Mouse (Mus musculus) ovary, postnatal 36 days (tissue): ENCODE data around the gene Mrpl10.

Experiments
- DNase-seq: peaks from one replicate; pipeline ENCODE4 v3.0.0; 2022; ENCODE audit warnings: low spot score, mixed read lengths

Gene Mrpl10

DNA sequence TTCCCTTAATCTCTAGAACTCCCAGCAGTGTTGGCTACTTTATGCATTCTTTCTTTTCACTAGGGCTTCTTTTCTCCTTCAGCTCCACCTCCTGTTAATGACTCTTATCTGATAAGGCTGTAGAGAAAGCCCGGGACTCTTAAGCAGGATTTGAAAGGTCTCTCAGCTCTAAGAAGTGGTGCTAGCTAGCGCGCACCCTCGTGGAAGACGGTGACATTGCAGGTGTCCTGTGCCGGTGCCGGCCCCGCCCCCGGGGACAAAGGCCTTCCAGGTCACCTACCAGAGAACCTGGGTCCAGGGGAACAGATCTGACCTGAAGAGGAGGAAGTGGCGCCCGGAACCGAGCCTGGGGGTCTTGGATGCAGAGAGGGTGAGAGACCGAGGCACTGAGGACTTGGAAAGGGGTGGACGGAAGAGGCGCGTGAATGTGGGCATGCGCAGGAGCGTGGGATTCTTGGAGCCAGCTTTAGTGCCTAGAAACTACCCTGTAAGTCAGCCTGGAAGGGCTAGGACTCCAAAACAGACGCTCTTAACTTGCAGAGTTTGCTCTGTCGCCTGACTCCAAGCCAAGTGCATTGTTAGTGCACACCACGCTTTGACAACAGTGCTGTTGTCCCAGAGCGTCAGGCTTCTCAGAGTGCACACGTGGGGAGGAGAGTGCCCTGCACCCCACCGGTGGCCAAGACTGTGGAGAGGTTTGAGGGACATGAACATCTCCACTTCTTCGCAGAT lies 11.5 kb upstream of the Mrpl10 start, which contains the start of gene Scrn2:
Gene Scrn2, plus strand, starts transcription at position 253 of the 732 bp plus-strand sequence.
- DNase-seq = peak; percentile 76

DNA sequence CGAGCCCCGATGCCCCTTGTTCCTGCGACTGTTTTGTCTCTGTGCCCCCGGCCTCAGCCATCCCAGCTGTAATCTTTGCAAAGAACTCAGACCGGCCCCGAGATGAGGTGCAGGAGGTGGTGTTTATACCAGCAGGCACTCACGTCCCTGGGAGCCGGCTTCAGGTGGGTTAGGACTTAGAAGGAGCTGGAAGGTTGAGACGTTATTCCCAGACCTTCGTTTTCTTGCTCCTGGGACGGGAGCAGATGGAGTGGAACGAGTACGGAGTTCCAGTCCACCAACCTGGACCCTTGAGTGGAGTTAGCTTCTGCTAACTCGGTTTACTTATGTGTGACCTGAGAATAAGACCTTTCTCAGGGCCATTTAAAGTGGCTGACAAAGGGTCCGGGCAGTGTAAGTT lies 10.9 kb upstream of the Mrpl10 start:
- no peak for DNase-seq

DNA sequence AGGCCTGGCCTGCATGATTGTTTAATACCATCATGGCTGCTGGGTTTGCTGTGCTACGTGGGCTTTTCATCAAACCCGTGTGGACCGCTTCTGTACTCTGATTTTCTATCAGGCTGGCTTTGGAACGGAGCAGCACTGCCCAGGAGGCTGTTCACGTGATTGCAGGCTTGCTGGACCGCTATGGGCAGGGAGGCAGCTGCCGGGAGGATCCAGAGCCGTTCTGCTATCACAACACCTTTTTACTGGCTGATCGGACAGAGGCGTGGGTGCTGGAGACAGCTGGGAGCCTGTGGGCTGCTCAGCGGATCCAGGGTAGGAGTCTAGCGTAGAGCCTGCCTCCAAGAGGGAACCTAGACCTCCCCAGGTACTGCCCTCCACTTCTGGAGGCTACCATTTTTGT lies 9.4 kb upstream of the Mrpl10 start:
- DNase-seq = no peak

DNA sequence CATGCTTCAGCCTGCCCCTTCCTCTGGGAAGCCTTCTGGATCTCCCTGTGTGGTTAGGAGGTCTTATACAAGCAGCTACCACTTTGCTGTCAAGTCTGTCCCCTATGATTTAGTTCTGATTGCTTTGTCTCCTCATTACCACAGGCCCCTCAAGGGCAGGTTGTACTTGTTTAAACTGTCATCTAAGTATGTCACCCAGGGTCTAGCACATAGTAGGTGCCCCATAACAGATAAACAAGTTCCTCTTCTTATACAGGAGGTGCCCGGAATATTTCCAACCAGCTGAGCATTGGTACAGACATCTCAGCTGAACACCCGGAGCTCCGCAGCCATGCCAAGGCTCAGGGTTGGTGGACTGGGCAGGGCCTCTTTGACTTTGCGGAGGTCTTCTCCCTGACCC lies 8.9 kb upstream of the Mrpl10 start:
- no peak for DNase-seq

DNA sequence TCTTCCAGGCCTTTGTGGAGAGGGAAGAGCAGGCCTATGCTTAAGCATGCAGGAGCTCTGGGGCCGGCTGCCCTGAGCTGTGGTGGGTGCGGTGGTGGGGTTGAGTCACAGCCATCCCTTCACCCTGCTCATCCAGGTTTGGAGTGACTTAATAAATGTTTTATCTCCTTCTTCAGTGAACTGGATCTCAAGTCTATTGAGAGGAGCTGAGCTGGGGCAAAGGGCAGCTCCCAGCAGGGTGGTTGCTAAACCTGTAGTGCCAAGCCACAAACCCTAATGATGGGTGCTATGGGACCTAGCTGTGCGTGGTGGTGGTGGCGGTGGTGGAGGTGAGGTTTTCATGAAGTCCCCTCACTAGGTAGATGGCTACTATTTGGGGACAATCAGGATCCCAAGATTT lies 7.6 kb upstream of the Mrpl10 start:
- no peak for DNase-seq

DNA sequence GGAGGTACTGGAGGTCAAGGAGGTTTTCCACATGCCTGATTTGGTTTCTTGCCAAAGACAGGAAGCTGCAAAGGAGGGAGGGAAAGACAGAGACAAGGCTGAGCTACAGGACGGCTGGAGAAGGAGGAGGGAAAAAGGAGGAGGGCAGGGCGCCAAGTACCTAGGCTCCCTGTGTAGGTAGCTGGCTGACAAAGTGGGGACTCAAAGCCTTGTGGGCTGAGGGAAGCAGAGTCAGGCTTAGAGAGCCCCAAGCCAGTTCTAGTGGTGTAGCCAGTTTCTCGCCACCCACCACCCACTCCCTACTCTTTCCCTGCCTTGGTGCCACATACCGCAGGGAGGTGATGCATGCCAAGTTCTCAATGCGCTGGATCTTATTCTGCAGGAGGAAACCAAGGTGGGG lies 5.2 kb upstream of the Mrpl10 start:
- no peak for DNase-seq

DNA sequence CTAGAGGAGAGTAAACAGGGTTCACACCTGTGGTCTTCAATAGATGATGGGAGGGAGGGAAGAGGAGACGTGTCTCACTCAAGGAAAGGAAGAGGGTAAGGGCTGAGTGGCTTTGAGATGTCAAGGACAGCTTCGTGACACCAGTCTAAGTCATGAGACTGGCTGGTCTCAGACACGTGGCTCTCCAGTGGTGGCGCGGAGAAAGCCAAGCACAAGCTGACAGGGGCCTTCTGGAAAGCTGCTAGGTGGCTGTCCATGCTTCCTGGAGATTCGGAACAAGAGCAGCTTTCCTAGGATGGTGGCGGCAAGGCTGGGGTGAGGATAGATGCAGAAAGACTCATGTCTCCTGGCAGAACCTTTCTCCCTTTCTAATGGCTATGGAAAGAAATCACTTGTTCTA lies 2.5 kb upstream of the Mrpl10 start:
- no peak for DNase-seq

DNA sequence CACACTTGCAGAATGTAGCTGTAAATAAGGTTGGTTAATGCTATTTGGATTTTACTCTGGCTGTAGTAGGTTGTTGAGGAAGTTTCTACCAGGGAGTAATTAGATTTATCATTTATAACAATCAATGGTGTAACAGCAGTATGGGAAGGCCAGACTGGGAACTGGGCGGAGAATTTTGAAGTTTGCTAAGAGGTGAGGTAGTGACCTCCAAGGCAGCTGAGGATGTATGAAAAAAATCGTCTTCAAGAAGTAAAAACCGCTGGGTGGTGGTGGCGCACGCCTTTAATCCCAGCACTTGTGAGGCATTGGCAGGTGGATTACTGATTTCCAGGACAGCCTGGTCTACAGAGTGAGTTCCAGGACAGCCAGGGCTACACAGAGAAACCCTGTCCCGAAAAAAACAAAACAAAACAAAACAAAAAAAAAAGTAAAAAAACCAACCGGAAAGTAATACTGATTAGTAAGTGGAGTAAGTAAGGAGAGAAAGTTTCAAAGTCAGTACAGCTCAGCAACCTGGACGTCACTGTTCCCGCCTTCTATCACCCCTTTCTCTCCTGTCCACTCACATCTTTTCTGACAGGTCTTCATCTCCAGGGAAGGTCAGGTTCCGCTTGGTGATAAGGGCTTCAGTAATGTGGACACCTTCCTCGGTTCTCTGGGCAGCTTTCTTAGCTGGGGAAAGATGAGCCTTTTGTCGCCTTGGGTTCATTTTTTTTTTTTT lies 899 bp upstream of the Mrpl10 start:
- no peak for DNase-seq

DNA sequence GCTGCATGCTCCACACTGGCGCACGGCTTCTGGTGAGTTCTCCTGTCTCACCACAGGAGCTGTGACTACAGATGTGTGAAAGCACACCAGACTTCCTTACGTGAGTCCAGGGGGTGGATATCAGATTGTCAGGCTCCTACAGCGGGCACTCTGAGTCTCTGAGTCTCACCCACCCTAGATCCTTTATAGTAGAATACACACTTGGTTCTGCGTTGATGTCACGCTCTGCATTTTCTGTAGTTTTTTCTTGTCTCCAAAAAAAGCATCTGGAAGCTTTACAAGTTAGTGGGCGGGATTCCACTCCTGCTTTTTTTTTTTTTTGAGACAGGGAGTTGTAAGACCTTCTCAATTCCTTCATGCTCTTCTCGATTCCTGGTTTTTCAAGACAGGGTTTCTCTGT lies 3.5 kb downstream of the Mrpl10 start:
- no peak for DNase-seq

DNA sequence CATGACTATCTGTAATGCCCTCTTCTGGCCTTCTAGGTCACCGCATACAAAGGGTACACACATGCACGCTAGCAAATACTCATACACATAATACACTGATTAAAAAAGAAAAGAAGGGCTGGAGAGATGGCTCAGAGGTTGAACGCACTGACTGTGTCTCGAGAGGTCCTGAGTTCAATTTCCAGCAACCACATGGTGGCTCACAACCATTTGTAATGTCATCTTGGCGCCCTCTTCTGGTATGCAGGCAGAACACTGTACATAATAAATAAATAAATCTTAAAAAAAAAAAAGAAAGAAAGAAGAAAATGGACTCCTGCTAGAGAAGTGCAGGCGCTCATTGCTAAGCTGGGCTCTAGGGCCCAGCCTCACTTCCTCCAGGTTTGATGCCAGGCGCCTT lies 4.5 kb downstream of the Mrpl10 start:
- no peak for DNase-seq

DNA sequence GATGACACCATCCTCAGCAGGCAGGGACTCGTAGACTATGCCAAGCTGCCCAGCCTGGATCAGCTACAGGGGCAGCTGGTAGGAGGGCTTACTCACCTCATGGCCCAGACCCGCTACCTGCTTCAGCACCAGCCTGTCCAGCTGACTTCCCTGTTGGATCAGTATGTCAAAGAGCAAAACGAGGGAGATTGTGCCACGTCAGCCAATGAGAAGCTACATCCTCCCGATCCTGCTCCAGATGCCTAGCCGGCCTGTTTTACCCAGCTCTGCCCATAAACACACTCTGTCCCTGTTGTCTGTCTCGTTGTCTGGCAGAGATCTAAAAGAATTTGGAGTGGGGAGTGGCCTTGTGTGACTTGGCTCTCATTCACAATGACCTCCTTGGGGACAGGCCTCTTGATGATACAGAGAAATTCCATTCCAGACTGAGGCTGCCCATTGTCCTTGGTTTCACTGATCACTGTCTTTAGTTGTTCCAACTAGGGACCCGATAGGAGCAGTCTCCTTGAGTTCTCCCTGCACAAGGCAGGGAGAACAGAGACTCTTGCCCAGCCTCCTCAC lies 6.8 kb downstream of the Mrpl10 start:
- DNase-seq = no peak

DNA sequence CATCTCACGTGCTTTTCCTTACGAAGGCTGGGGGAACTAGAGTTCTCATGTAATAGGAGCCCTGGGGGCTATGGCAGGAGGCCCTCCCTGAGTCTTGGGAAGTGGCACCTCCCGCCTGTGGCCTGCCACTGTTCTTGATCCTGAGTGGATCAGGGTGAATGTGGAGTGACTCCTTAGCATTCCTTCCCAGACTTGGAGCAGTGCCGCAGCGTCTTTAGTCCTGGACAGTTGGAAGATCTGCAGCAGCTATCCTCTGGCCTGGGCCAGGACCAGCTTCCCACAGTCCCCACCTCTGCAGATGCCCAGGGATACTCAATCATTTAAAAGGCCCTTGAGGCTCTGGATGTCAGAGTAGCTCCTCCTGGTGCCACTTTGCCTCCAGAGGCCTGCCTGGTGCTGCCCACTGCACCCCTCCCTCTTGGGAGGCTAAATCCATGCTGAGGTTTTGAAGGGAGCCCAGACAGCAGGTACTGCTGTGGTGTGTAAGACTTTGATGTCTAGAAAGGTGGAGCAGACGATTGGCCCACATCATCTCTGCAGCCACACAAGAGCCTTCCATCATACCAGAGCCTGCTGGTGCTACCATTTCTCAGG lies 8.2 kb downstream of the Mrpl10 start:
- no peak for DNase-seq

DNA sequence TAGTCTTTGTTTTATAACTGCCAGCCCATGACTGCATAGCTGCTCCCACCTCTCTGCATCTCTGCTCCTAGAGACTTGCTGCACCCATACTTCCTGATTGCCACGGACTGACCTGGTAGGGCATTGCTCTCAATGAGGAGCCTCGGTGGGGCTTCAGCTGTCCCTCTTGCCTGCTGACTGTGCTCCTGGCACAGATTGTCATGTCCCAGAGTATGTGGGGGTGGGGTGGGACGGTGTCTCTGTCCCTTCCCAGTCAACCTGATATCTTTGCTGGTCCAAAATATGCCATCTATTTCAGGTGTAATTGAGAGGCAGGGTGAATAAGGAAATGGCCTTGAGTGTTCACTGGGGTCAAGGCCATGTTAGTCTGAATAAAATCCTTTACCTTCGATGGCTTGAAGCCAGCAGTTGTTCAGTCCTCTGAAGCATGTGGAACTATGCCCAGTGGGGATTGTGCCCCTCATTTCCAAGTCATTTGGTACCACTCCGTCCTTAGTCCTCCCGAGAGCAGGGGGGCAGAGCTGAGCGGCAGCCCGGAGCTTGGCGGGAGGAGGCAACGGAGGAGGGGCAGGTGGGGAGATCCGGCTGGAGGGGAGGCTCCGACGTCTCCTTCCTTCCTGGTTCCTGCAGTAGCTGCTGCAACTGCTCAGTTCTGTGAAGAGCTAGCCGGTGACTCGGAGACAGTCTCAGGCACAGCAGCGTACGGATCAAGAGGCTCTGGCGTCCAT lies 9.0 kb downstream of the Mrpl10 start, which contains the start of gene Osbpl7:
Gene Osbpl7, plus strand, starts transcription at position 413 of the 728 bp plus-strand sequence.
- DNase-seq = peak; percentile 77

DNA sequence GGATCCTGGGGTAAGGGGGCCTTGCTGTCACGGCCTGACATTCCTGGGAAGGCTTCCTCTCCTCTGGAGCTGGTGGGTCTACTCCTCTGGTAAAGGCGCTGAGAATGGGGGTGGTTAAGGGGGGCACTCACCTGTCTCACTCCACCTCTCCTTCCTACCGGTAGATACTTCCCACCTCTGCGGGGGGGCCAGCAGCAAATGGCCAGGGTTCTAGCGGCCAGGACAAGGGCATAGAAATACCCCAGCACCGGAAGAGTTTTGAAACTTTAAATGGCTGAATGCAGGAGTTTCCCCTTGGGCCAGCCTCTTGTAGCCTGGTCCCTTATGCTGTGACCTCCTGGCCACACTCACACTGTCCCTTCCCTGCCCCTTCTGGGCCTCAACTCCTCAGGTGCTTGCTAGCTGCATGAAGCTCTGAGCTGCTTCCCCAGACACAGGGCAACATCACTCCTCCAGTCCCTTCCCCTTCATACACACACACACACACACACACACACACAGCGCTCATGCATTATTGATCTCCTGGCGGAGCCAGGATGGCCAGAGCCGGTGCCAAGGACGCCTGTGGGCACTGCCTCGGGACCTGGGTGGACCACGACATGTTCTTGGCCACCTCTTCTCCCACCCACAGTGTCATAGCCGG lies 9.7 kb downstream of the Mrpl10 start:
- no peak for DNase-seq

DNA sequence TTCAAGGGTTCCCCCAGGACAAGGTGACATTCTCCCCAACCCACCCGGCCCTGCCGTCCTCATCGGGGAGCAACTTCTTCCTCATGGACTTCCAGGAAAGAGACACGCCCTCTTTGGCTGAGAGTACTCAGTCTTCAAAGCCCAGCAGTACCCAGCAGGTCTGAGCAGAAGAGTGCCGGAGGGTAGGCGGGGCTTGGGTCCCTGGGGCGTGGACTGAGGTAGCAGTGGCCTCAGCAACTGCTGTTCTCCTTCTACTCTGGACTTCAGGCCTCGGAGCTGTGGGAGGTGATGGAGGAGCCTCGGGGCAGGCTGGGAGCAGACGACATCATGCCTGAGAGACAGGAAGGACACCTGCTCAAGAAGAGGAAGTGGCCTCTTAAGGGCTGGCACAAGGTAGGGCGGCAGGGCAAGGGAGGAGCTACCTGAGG lies 10.9 kb downstream of the Mrpl10 start:
- DNase-seq = no peak

DNA sequence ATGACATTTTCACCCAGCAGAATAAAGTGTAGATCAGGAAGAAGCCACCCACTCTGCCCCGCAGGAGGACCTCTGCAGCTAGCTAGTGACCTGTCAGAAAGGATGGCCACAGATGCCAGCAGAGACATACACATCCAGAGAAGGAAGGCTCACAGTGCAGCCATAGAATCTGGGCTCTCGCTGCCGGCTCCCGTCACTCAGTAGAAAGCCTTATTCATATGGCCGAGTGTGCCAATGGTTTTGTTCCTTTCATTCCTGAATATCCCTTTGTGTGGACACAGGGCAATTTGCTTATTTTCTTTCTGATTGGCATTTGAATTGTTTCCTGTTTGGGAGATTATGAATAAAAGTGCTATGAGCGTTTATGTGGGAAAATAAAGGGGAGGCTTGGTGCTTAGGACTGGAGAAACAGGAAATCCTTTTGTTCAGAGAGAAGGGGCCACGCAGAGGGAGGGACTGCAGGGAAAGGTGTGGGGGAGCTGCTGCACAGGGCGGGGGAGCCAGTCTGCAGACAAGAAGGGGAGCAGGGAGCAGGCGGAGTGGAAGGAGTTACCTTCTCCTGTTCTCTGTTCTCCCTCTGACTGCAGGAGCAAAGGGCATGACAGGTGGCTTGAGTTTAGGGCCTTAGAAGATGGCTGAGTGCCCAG lies 22.0 kb downstream of the Mrpl10 start:
- no peak for DNase-seq

DNA sequence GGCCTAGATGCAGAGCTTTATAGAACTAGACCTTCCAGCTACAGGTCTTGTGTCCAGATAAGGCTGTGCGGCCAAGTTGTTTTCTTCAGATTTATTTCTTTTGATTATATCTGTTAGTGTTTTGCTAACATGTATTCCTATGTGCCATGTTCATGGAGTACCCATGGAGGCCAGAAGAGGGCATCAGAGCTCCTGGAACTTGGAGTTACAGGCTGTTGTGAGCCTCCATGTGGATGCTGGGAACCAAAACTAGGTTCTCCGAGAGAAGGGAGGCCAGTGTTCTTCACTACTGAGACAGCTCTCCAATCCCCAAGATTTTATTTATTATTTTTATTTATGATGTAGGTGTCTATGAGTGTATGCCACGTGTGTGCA lies 22.5 kb downstream of the Mrpl10 start:
- DNase-seq = no peak

DNA sequence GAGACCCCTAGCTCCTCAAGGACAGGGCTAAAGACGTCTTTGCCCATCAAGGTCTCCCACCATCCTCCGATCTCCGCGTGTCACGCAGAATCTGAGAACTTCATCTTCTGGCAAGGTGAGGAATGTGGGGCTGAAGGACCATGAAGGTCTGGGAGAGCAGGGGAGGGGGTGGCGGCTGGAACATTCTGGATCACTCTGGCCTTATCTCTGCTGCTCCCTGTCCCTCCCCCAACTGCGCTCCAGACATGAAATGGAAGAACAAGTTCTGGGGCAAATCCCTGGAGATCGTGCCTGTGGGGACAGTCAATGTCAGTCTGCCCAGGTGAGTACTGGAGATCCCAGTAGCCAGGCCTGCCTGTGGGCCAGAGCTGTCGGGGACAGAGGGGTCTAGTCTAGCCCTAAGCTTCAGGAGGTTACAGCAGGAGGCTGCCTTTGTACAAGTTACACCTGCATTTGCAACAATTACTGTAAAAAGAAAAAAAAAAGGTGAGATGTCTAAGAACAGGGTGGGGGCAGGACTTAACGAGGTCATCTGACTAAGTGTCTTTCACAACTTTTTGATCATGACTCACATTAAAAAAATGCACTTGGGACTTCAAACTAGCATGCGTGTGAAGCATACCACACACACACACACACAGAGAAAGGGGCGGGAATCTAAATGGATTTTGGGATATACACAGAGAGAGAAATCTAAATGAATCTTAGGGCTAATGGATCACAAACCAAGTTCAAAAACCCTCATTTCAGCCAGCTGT lies 24.4 kb downstream of the Mrpl10 start:
- no peak for DNase-seq

DNA sequence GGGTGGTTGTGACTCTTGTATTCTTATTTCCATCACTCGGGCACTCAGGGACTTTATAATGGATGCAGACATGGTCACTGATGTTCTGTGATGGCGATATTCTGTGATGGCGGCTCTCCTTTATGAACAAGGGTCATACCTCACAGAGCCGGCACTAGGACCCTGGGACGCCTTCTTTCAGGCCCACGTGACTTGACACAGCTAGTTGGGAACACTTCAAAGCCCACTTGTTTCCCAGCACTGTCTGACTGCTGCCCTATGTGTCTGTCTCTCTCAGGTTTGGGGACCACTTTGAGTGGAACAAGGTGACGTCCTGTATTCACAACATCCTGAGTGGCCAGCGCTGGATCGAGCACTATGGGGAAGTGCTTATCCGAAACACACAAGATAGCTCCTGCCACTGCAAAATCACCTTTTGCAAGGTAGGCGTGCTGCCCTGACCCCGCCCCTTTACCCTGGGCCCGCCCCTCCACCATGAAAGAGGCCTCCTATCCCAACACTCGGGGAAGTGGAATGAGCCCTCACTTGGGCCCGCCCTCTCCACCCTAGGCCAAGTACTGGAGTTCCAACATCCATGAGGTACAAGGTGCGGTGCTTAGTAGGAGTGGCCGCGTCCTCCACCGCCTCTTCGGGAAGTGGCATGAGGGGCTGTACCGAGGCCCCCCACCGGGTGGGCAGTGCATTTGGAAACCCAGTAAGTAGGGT lies 25.4 kb downstream of the Mrpl10 start:
- no peak for DNase-seq

DNA sequence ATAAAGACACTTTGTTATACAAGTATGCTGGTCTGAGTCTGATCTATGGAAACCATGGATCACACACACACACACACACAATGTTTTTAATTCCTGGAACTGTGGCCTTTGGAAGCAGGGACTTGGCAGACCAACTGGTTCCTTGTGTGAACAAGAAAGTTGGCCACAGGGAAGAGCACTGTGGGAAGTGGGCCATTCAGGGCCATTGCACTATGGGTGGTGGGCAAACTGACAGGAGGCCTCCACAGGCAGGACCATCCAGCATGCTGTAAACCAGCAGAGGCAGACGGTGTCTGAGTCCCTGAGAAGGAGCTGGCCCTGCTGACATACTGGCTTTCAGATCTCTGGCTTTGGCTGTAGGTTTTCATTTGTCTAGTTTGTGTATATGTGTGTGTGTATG lies 28.0 kb downstream of the Mrpl10 start:
- DNase-seq = no peak
